Mouse (Mus musculus): ENCODE data around the gene Msgn1.

Gene Msgn1

GRCm38 (mm10) chr12:11208872-11209271, at the start of gene Msgn1:
Msgn1 (minus strand) TSS chr12:11208972.
- no peak for DNase-seq

- DNase-seq, result no peak
Measured at GRCm38 (mm10) chr12:11250322-11250721, 41.5 kb upstream of the Msgn1 start.

- no peak for DNase-seq
Measured at GRCm38 (mm10) chr12:11247460-11247859, 38.7 kb upstream of the Msgn1 start.

GRCm38 (mm10) chr12:11235996-11236395, 27.2 kb upstream of the Msgn1 start:
- DNase-seq, result no peak

- no peak for DNase-seq
Measured at GRCm38 (mm10) chr12:11230267-11230666, 21.5 kb upstream of the Msgn1 start.

- DNase-seq, result no peak
Measured at GRCm38 (mm10) chr12:11226529-11227268, 17.9 kb upstream of the Msgn1 start.

- no peak for DNase-seq
Measured at GRCm38 (mm10) chr12:11226123-11226522, 17.4 kb upstream of the Msgn1 start.

- DNase-seq, result no peak
Measured at GRCm38 (mm10) chr12:11224722-11225121, 15.9 kb upstream of the Msgn1 start.

- DNase-seq, result peak; percentile 8
Measured at GRCm38 (mm10) chr12:11223090-11223489, 14.3 kb upstream of the Msgn1 start.

- no peak for DNase-seq
Measured at GRCm38 (mm10) chr12:11222566-11222965, 13.8 kb upstream of the Msgn1 start.

- no peak for DNase-seq
Measured at GRCm38 (mm10) chr12:11221524-11222330, 13.0 kb upstream of the Msgn1 start.

GRCm38 (mm10) chr12:11217726-11218250, 9.0 kb upstream of the Msgn1 start:
- no peak for DNase-seq

GRCm38 (mm10) chr12:11216454-11216853, 7.7 kb upstream of the Msgn1 start:
- no peak for DNase-seq

- DNase-seq, result no peak
Measured at GRCm38 (mm10) chr12:11215555-11215954, 6.8 kb upstream of the Msgn1 start.

- DNase-seq, result no peak
Measured at GRCm38 (mm10) chr12:11214776-11215175, 6.0 kb upstream of the Msgn1 start.

- DNase-seq, result no peak
Measured at GRCm38 (mm10) chr12:11212881-11213280, 4.1 kb upstream of the Msgn1 start.

GRCm38 (mm10) chr12:11210361-11210760, 1.6 kb upstream of the Msgn1 start:
- no peak for DNase-seq

GRCm38 (mm10) chr12:11209636-11210035, 864 bp upstream of the Msgn1 start:
- no peak for DNase-seq

GRCm38 (mm10) chr12:11206321-11206720, 2.5 kb downstream of the Msgn1 start:
- DNase-seq, result no peak

GRCm38 (mm10) chr12:11203694-11204665, 4.8 kb downstream of the Msgn1 start:
- peak; percentile 23 for DNase-seq

GRCm38 (mm10) chr12:11202476-11202875, 6.3 kb downstream of the Msgn1 start:
- no peak for DNase-seq

- no peak for DNase-seq
Measured at GRCm38 (mm10) chr12:11200711-11201110, 8.1 kb downstream of the Msgn1 start.

- DNase-seq, result no peak
Measured at GRCm38 (mm10) chr12:11198551-11198950, 10.2 kb downstream of the Msgn1 start.
